Mouse (Mus musculus) bone marrow macrophage, adult 2 months (primary cell): Measurements from ENCODE around the gene Kif1b. TPM values are rescaled to one million over a fixed set of nuclear protein-coding genes. Genes with fewer than 3 reads are reported as not detected.

ENCODE experiments used
- H3K27ac ChIP-seq: 2 replicates; pipeline ENCODE4 v1.5.1; 2012; ENCODE audit warnings: low read depth, low read length; ENCODE audit not compliant: insufficient read depth
- H3K4me1 ChIP-seq: 2 replicates; pipeline ENCODE4 v1.6.1; 2012; ENCODE audit warnings: low read length; ENCODE audit not compliant: control insufficient read depth, insufficient read depth
- H3K4me3 ChIP-seq: 2 replicates; pipeline ENCODE4 v1.5.1; 2012; ENCODE audit warnings: mild to moderate bottlenecking, low read length, moderate library complexity; ENCODE audit not compliant: insufficient read depth
- CTCF ChIP-seq: IDR thresholded peaks from 2 replicates; pipeline ENCODE4 v1.5.1; 2012; ENCODE audit warnings: low read depth, mild to moderate bottlenecking, low read length, moderate library complexity
- POLR2A ChIP-seq: IDR thresholded peaks from 2 replicates; pipeline ENCODE4 v1.6.1; 2012; ENCODE audit warnings: mild to moderate bottlenecking, low read depth, low read length, borderline replicate concordance
- polyA plus RNA-seq: library from polyadenylated mRNA; stranded (reverse); fragments of >200 nt; gene quantifications from 2 replicates; pipeline ENCODE4 v1.2.4, GENCODE M21; 2012; ENCODE audit not compliant: missing spikeins, insufficient read depth, insufficient read length

Kif1b gene
- polyA plus RNA-seq: 24.0 and 26.4 TPM in 2 replicates

GRCm38 (mm10) chr4:149307596-149308490 lies at the start of gene Kif1b:
Kif1b (minus strand) TSS chr4:149307693.
- peaks cover 29% of the 10 kb centered on the region for H3K4me1 ChIP-seq
- no peak within 1 kb of the TSS for H3K27ac ChIP-seq
- TF ChIP-seq POLR2A (no peak), CTCF (peak; percentile 50)
- H3K4me3 ChIP-seq: peak within 1 kb of the TSS; percentile 98

DNA sequence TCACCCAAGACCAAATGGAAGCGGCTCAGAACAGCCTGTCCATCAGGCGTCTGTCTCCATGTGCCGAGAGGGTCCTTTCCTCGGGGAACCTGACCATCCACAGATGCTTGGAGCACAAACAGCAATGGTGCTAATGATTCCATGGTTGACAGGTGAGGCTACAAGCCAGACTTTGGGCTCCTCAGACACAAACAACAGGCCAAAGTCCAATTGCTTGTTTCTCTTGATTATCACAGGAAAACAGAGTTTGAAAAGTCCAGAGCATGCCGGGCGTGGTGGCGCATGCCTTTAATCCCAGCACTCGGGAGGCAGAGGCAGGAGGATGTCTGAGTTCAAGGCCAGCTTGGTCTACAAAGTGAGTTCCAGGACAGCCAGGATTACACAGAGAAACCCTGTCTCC lies 47.2 kb upstream of the Kif1b start:
- no peak overlapping the region for H3K27ac ChIP-seq
- no peak overlapping the region for H3K4me3 ChIP-seq
- TF ChIP-seq POLR2A: no peak
- TF ChIP-seq CTCF: no peak
- H3K4me1 ChIP-seq: no peaks in the 10 kb centered on the region

GRCm38 (mm10) chr4:149351596-149352150 lies 44.2 kb upstream of the Kif1b start:
- no peak for TF ChIP-seq CTCF
- no peak for TF ChIP-seq POLR2A
- Histone ChIP-seq H3K27ac (no peak overlapping the region), H3K4me1 (no peaks in the 10 kb centered on the region), H3K4me3 (no peak overlapping the region)

GRCm38 (mm10) chr4:149348963-149349362 lies 41.5 kb upstream of the Kif1b start:
- TF ChIP-seq POLR2A: no peak
- TF ChIP-seq CTCF: no peak
- Histone ChIP-seq H3K27ac (no peak overlapping the region), H3K4me3 (no peak overlapping the region), H3K4me1 (no peaks in the 10 kb centered on the region)

DNA sequence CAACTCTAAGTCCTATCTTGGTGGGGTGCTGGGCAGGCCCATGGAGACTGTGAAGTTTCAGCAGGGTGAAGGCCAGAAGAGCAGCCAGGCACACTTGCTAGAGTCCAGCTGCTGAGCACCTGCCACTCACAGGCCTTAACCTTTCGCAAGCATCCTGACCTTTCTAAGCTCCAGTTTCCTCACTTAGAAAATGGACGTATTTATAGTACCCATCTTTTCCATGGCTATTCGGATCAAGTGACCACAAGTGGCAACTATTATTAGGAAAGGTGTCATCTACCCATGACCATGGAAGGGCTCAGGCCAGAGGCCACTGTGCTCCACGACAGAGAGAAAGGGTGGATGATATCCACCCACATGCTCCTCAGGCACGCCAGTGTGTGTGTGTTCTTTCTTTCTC lies 38.4 kb upstream of the Kif1b start:
- Histone ChIP-seq H3K4me1 (peaks cover 6% of the 10 kb centered on the region), H3K27ac (no peak overlapping the region), H3K4me3 (no peak overlapping the region)
- no peak for TF ChIP-seq CTCF
- no peak for TF ChIP-seq POLR2A

GRCm38 (mm10) chr4:149344311-149344710 lies 36.8 kb upstream of the Kif1b start:
- TF ChIP-seq POLR2A: no peak
- TF ChIP-seq CTCF: no peak
- H3K4me1 ChIP-seq: peaks cover 20% of the 10 kb centered on the region
- H3K27ac ChIP-seq: no peak overlapping the region
- no peak overlapping the region for H3K4me3 ChIP-seq

- H3K4me3 ChIP-seq: no peak overlapping the region
- no peak for TF ChIP-seq POLR2A
- TF ChIP-seq CTCF: no peak
- peaks cover 20% of the 10 kb centered on the region for H3K4me1 ChIP-seq
- H3K27ac ChIP-seq: peak overlapping the region; percentile 39
Observed at GRCm38 (mm10) chr4:149340680-149341079, 33.2 kb upstream of the Kif1b start.

DNA sequence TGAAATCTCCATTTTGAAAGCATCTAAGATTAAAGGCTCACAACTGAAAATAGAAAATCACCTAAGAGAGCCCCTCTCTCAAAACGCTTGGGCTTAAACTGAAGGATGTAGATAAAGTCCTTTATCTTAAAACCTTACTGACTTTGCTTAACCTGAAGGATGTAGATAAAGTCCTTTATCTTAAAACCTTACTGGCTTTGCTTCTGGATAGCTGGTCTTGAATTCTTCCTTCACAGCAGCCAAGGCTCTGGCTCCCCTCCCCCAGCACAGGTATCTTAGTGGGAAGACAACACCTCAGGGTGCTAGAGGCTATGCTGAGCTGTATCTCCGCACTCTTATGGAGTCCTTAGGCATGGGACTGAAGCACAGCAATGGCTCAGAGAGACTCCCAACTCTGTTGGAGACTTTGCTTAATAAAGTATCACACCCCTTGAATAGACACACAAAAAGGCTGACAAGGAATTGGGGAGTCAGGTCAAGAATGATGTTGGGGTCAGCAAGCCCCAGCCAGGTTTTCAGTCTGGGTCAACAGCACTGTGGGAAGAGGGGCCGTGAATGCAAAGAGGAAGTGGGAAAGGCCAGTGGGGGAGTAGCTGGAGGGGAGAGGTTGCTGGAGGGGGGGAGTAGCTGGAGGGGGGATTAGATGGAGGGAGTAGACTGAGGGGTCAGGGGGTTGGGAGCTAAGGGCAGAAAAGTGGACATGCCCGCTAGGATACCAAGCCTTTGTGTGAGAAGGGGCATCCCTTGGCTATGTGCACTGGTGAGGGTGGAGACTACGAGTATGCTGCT lies 32.1 kb upstream of the Kif1b start:
- H3K27ac ChIP-seq: no peak overlapping the region
- TF ChIP-seq CTCF (no peak), POLR2A (no peak)
- peaks cover 20% of the 10 kb centered on the region for H3K4me1 ChIP-seq
- H3K4me3 ChIP-seq: no peak overlapping the region

GRCm38 (mm10) chr4:149338137-149338536 lies 30.6 kb upstream of the Kif1b start:
- Histone ChIP-seq H3K27ac (no peak overlapping the region), H3K4me1 (peaks cover 20% of the 10 kb centered on the region), H3K4me3 (no peak overlapping the region)
- TF ChIP-seq CTCF (no peak), POLR2A (no peak)
